17 mouse cellular contexts compared by ENCODE assay signal in the genomic region with DNA sequence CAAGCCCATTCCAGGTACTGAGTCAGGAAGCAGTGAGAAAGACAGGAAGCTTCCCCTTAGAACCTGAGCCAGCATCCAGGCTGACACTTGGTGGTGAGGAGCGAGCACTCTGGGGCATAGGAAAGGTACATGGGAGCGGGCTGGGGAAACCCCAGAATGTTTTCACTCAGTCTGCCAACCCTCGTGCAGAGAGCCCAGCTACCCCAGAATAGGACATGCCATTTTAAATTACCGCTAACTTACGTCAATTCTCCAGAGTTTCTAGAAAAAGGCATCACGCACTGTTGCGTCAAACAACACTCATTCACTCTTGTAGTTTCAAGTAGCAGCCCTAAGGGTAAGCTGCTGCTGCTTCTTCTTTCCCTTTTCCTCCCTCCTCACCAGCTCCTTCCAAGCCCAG.
"Had no signal": no experiment of that assay in that cellular context is flagged by ENCODE, and none has a peak within 500 bp of the region (broad histone marks: within the 10 kb centered on the region; RNA-seq: fewer than 3 reads in every experiment).

No protein-coding gene starts in this region.

- H3K9me3 ChIP-seq: lung, embryonic 15.5 days; megakaryocyte, embryonic 14.5 days; midbrain, embryonic 13.5 days; midbrain, embryonic 15.5 days; neural tube, embryonic 12.5 days; stomach, embryonic 15.5 days had no signal

- DNase-seq: liver, postnatal 0 days; lung, adult 2 months; lung, postnatal 10 days; lung, postnatal 36 days; right cerebral cortex, postnatal 14 days; thymus, adult 2 months; thymus, postnatal 25 days; thymus, postnatal 4 days had no signal

- H3K27me3 ChIP-seq: lung, embryonic 15.5 days; megakaryocyte, embryonic 14.5 days; midbrain, embryonic 13.5 days; midbrain, embryonic 15.5 days; neural tube, embryonic 12.5 days; stomach, embryonic 15.5 days had no signal

- H3K4me2 ChIP-seq: lung, embryonic 15.5 days; midbrain, embryonic 11.5 days; midbrain, embryonic 13.5 days; midbrain, embryonic 15.5 days; neural tube, embryonic 12.5 days; stomach, embryonic 15.5 days had no signal

- H3K36me3 ChIP-seq: lung, embryonic 15.5 days; midbrain, embryonic 13.5 days; midbrain, embryonic 15.5 days; neural tube, embryonic 12.5 days; stomach, embryonic 15.5 days had no signal

- ATAC-seq: liver, postnatal 0 days; midbrain, embryonic 13.5 days; midbrain, embryonic 15.5 days had no signal

- H3K4me3 ChIP-seq: lung, embryonic 15.5 days; megakaryocyte, embryonic 14.5 days; midbrain, embryonic 13.5 days; midbrain, embryonic 15.5 days; neural tube, embryonic 12.5 days; stomach, embryonic 15.5 days had no signal

- H3K27ac ChIP-seq: lung, embryonic 15.5 days; macrophage; midbrain, embryonic 13.5 days; midbrain, embryonic 15.5 days; neural tube, embryonic 12.5 days; stomach, embryonic 15.5 days; stomach, postnatal 0 days had no signal

- H3K9ac ChIP-seq: liver, postnatal 0 days; lung, embryonic 15.5 days; midbrain, embryonic 13.5 days; midbrain, embryonic 15.5 days; neural tube, embryonic 12.5 days; stomach, embryonic 15.5 days had no signal

- H3K4me1 ChIP-seq: midbrain, embryonic 15.5 days had no signal
